In the genomic region with DNA sequence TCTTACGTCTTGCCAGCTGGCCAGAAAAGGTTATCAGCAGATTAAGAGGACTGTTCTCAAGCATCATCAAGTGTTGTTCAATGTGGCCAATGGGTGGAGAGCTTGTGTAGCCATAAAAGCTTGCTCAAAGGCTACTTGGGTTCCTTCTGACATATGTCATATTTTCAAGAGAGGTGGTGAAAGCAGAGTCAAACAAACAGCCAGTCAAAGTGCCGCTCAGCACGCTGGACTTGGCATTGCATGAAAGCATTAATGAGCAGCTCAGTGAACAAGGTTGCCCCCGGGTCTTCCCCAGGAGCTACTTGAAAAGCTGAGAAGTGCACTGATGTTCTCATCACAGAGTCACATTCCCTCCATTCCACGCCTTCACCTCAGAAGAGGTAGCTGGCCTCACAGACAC, we compare ENCODE assay signal across 19 mouse cellular contexts.
"Had no signal": no experiment of that assay in that cellular context is flagged by ENCODE, and none has a peak within 500 bp of the region (broad histone marks: within the 10 kb centered on the region; RNA-seq: fewer than 3 reads in every experiment).

No protein-coding gene starts in this region.

- H3K27ac ChIP-seq: left cerebral cortex, adult 2 months; liver, embryonic 13.5 days; lung, embryonic 15.5 days; macrophage; midbrain, embryonic 12.5 days; midbrain, embryonic 15.5 days; neural tube, embryonic 12.5 days; neural tube, embryonic 15.5 days; stomach, postnatal 0 days had no signal

- H3K9ac ChIP-seq: liver, embryonic 13.5 days; lung, embryonic 15.5 days; midbrain, embryonic 12.5 days; midbrain, embryonic 15.5 days; neural tube, embryonic 12.5 days; neural tube, embryonic 15.5 days had no signal

- H3K4me1 ChIP-seq: liver, embryonic 13.5 days; lung, embryonic 15.5 days; midbrain, embryonic 12.5 days; midbrain, embryonic 15.5 days; neural tube, embryonic 12.5 days; neural tube, embryonic 15.5 days had no signal

- H3K4me2 ChIP-seq: liver, embryonic 13.5 days; lung, embryonic 15.5 days; midbrain, embryonic 12.5 days; midbrain, embryonic 15.5 days; neural tube, embryonic 12.5 days; neural tube, embryonic 15.5 days had no signal

- DNase-seq: kidney, adult 2 months; kidney, postnatal 10 days; kidney, postnatal 36 days; layer of hippocampus, postnatal 36 days; liver, embryonic 13.5 days; right cerebral cortex, adult 18-20 months; right cerebral cortex, postnatal 14 days; right cerebral cortex, postnatal 4 days; thymus, adult 2 months; thymus, postnatal 14 days; thymus, postnatal 4 days had no signal

- H3K36me3 ChIP-seq: liver, embryonic 13.5 days; lung, embryonic 15.5 days; midbrain, embryonic 12.5 days; midbrain, embryonic 15.5 days; neural tube, embryonic 12.5 days; neural tube, embryonic 15.5 days had no signal

- H3K27me3 ChIP-seq: liver, embryonic 13.5 days; lung, embryonic 15.5 days; midbrain, embryonic 12.5 days; midbrain, embryonic 15.5 days; neural tube, embryonic 12.5 days; neural tube, embryonic 15.5 days had no signal

- H3K9me3 ChIP-seq: liver, embryonic 13.5 days; lung, embryonic 15.5 days; midbrain, embryonic 12.5 days; midbrain, embryonic 15.5 days; neural tube, embryonic 12.5 days; neural tube, embryonic 15.5 days had no signal

- H3K4me3 ChIP-seq: left cerebral cortex, adult 2 months; liver, embryonic 13.5 days; lung, embryonic 15.5 days; midbrain, embryonic 12.5 days; midbrain, embryonic 15.5 days; neural tube, embryonic 12.5 days; neural tube, embryonic 15.5 days had no signal

- ATAC-seq: midbrain, embryonic 15.5 days had no signal
